Mouse (Mus musculus): Measurements from ENCODE around the gene Art2b.

GRCm38 (mm10) chr7:101634513-101634912, 49.1 kb upstream of the Art2b start:
- TF ChIP-seq CTCF (IDR thresholded peaks at IDR 0.05; ENCODE audit: extremely low read depth, insufficient read depth, insufficient read length, insufficient replicate concordance), result no peak
- no peak for TF ChIP-seq POLR2A (IDR thresholded peaks at IDR 0.05; ENCODE audit: low read depth, low read length)
